Mouse (Mus musculus) kidney, embryonic 14.5 days (tissue): ENCODE results near the gene Rps8. TPM values are rescaled to one million over a fixed set of nuclear protein-coding genes. Genes with fewer than 3 reads are reported as not detected.
"Not testable (repeated sequence)": the region's sequence is repeated elsewhere in the genome, so short reads cannot be mapped to it uniquely, and the experiment has no call there.

Source experiments
- ATAC-seq: fragments of 200-750 bp; cut with Nextera tagmentation; 2 replicates; pipeline ENCODE4 v1.8.0; 2017; ENCODE audit warnings: moderate number of reproducible peaks, mild to moderate bottlenecking, moderate TSS enrichment, moderate library complexity; ENCODE audit not compliant: low FRiP score, low TSS enrichment
- H3K27ac ChIP-seq: fragments of 300-500 bp; sonication (generic); 2 replicates; pipeline ENCODE4 v1.5.1; 2014; ENCODE audit warnings: low read depth, mild to moderate bottlenecking, low read length, moderate library complexity, mixed read lengths
- H3K27me3 ChIP-seq: fragments of 300-500 bp; sonication (generic); 2 replicates; pipeline ENCODE4 v1.6.1; 2014; ENCODE audit warnings: mild to moderate bottlenecking, low read length; ENCODE audit not compliant: control insufficient read depth, insufficient read depth
- H3K36me3 ChIP-seq: fragments of 300-500 bp; sonication (generic); 2 replicates; pipeline ENCODE4 v1.6.1; 2014; ENCODE audit warnings: low read length, mixed read lengths; ENCODE audit not compliant: control insufficient read depth, insufficient read depth
- H3K4me1 ChIP-seq: fragments of 300-500 bp; sonication (generic); 2 replicates; pipeline ENCODE4 v1.6.1; 2014; ENCODE audit warnings: low read length, mixed read lengths; ENCODE audit not compliant: control insufficient read depth, insufficient read depth
- H3K4me2 ChIP-seq: fragments of 300-500 bp; sonication (generic); replicated peaks from 2 replicates; pipeline ENCODE4 v1.6.1; 2014; ENCODE audit warnings: low read depth, mild to moderate bottlenecking, low read length
- H3K4me3 ChIP-seq: fragments of 300-500 bp; sonication (generic); 2 replicates; pipeline ENCODE4 v1.5.1; 2014; ENCODE audit warnings: mild to moderate bottlenecking, low read length
- H3K9ac ChIP-seq: fragments of 300-500 bp; sonication (generic); 2 replicates; pipeline ENCODE4 v1.6.1; 2014; ENCODE audit warnings: low read depth, mild to moderate bottlenecking, low read length, moderate library complexity
- H3K9me3 ChIP-seq: fragments of 300-500 bp; sonication (generic); 2 replicates; pipeline ENCODE4 v1.6.1; 2016; ENCODE audit warnings: low read length; ENCODE audit not compliant: control insufficient read depth
- WGBS: fragments of 180-500 bp; shearing (Covaris S2); extraction: QIAGEN DNeasy Blood & Tissue Kit; methylation state at CpG from one replicate; pipeline ENCODE4 v1.1.7; 2014; 5-methylcytosine and 5-hydroxymethylcytosine counted together
- polyA plus RNA-seq: library from polyadenylated mRNA; unstranded; fragments of >200 nt; fragmentation: Nextera tagmentation; extraction: Ambion mirVana; gene quantifications from 2 replicates; pipeline ENCODE4 v1.2.1, GENCODE M21; 2014

Rps8 gene
- polyA plus RNA-seq, 1 experiment from 2014 or later: 1,419 TPM

- Histone ChIP-seq H3K36me3 (peaks cover 23% of the 10 kb centered on the region), H3K4me2 (peak overlapping the region; percentile 66), H3K4me3 (peak overlapping the region; percentile 84), H3K9ac (peak overlapping the region; percentile 64; the same call in 1 of the 2 replicates), H3K27ac (peak overlapping the region; percentile 42; the same call in 1 of the 2 replicates)
- H3K9me3 ChIP-seq, H3K27me3 ChIP-seq, H3K4me1 ChIP-seq: not testable (repeated sequence)
- 8% methylated on average over 9 of the region's 9 CpGs for WGBS
- ATAC-seq: 0 out of 2 replicates have a peak, but pooled peaks have one; percentile 38
These were observed 26.7 kb upstream of the Rps8 start for GRCm38 (mm10) chr4:117182759-117183096.

- H3K27ac ChIP-seq: peak within 1 kb of the TSS; percentile 61
- H3K9ac ChIP-seq: peak within 1 kb of the TSS; percentile 64
- H3K4me1 ChIP-seq: peaks cover 6% of the 10 kb centered on the region; the same call in 1 of the 2 replicates
- H3K4me2 ChIP-seq: peak within 1 kb of the TSS; percentile 66
- peak; percentile 98 for ATAC-seq
- H3K27me3 ChIP-seq: no peaks in the 10 kb centered on the region
- peak within 1 kb of the TSS; percentile 84 for H3K4me3 ChIP-seq
- H3K36me3 ChIP-seq: peaks cover 29% of the 10 kb centered on the region
- WGBS: 1% methylated on average over 42 of the region's 42 CpGs
- H3K9me3 ChIP-seq: no peaks in the 10 kb centered on the region
These were observed 26.1 kb upstream of the Rps8 start, which contains the start of gene Kif2c for GRCm38 (mm10) chr4:117181863-117182758. Gene Kif2c (minus strand): TSS chr4:117182639.

DNA sequence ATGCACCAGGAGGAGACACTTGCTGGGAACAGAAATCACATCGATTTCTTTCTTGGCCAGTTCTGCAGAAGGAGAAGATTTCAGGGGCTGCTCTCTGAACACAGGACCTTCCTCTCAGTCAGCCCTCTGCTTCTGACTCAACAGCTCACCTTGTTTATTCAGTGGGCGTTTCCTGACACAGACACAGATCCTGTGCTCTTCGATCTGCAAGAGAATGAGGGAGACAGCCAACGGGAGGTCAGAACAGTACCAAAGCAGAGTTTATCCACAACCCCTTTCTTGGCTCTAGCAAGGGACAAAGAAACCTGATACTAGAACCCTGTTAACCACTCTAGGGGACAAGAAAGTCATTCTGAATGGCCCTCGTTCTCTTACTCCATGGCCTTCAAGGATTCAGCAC is 13.9 kb upstream of the Rps8 start:
- no peak for ATAC-seq
- H3K27me3 ChIP-seq: no peaks in the 10 kb centered on the region

GRCm38 (mm10) chr4:117161183-117161582 is 5.1 kb upstream of the Rps8 start:
- 69% methylated on average over 4 of the region's 4 CpGs for whole genome bisulfite sequencing
- peaks cover 73% of the 10 kb centered on the region for H3K36me3 ChIP-seq

More for the DNA sequence above, 13.9 kb upstream of the Rps8 start:
- Histone ChIP-seq H3K4me2 (no peak overlapping the region), H3K27ac (no peak overlapping the region), H3K36me3 (peaks cover 97% of the 10 kb centered on the region), H3K4me1 (no peaks in the 10 kb centered on the region), H3K9me3 (no peaks in the 10 kb centered on the region), H3K4me3 (no peak overlapping the region), H3K9ac (no peak overlapping the region)
- 90% methylated on average over 5 of the region's 5 CpGs for WGBS

GRCm38 (mm10) chr4:117159666-117160065 is 3.6 kb upstream of the Rps8 start:
- Histone ChIP-seq H3K27me3 (no peaks in the 10 kb centered on the region), H3K4me3 (no peak overlapping the region), H3K27ac (no peak overlapping the region), H3K9ac (no peak overlapping the region), H3K9me3 (no peaks in the 10 kb centered on the region), H3K36me3 (peaks cover 58% of the 10 kb centered on the region), H3K4me1 (no peaks in the 10 kb centered on the region), H3K4me2 (no peak overlapping the region)
- ATAC-seq: no peak
- 84% methylated on average over 10 of the region's 10 CpGs for WGBS

More at GRCm38 (mm10) chr4:117161183-117161582, 5.1 kb upstream of the Rps8 start:
- Histone ChIP-seq H3K9ac (no peak overlapping the region), H3K9me3 (no peaks in the 10 kb centered on the region), H3K4me2 (no peak overlapping the region), H3K27me3 (no peaks in the 10 kb centered on the region), H3K27ac (no peak overlapping the region), H3K4me1 (no peaks in the 10 kb centered on the region), H3K4me3 (no peak overlapping the region)
- no peak for ATAC-seq

- Histone ChIP-seq H3K36me3 (peaks cover 58% of the 10 kb centered on the region), H3K4me3 (peak overlapping the region; percentile 92), H3K9me3 (no peaks in the 10 kb centered on the region), H3K4me2 (peak overlapping the region; percentile 32; the same call in 1 of the 2 replicates), H3K9ac (peak overlapping the region; percentile 98; the same call in 1 of the 2 replicates), H3K27me3 (no peaks in the 10 kb centered on the region), H3K27ac (peak overlapping the region; percentile 0; the same call in 1 of the 2 replicates), H3K4me1 (peaks cover 18% of the 10 kb centered on the region; the same call in 1 of the 2 replicates)
- ATAC-seq: no peak
- WGBS: 31% methylated on average over 6 of the region's 6 CpGs
These were observed 329 bp upstream of the Rps8 start for GRCm38 (mm10) chr4:117156372-117156771.

GRCm38 (mm10) chr4:117155020-117155791 is 837 bp downstream of the Rps8 start:
- WGBS: 1% methylated on average over 44 of the region's 44 CpGs
- Histone ChIP-seq H3K9me3 (no peaks in the 10 kb centered on the region), H3K9ac (peak overlapping the region; percentile 98), H3K4me3 (peak overlapping the region; percentile 92), H3K36me3 (peaks cover 58% of the 10 kb centered on the region), H3K4me1 (peaks cover 18% of the 10 kb centered on the region; the same call in 1 of the 2 replicates), H3K27me3 (no peaks in the 10 kb centered on the region), H3K4me2 (peak overlapping the region; percentile 60), H3K27ac (peak overlapping the region; percentile 96)
- ATAC-seq: no peak

DNA sequence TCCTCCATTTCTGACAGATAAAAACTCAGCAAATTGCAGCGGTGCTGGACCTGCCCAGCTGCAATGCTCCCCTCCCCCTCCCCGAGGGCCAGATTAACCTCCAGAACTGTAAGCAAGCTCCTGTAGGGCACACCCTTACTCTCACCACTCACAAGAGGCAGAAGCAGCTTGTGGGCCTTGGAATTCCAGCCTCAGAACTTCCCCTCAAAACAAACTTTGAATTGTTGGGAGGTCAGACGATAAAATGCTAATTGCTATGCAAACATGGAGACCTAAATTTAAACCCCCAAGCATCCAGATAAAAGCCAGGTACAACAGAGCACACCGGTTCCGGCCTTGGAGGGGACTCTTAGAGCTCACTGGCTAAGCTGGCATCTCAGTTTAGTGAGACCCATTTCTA is 3.3 kb downstream of the Rps8 start:
- no peak overlapping the region for H3K9ac ChIP-seq
- no peak overlapping the region; the same call in 1 of the 2 replicates for H3K4me2 ChIP-seq
- 86% methylated on average over 5 of the region's 5 CpGs for WGBS
- H3K36me3 ChIP-seq: peaks cover 55% of the 10 kb centered on the region
- no peaks in the 10 kb centered on the region for H3K27me3 ChIP-seq
- peaks cover 18% of the 10 kb centered on the region; the same call in 1 of the 2 replicates for H3K4me1 ChIP-seq
- no peaks in the 10 kb centered on the region for H3K9me3 ChIP-seq
- ATAC-seq: no peak
- H3K4me3 ChIP-seq: no peak overlapping the region
- H3K27ac ChIP-seq: 0 out of 2 replicates have a peak overlapping the region, but pooled peaks have one; percentile 24
